Mouse (Mus musculus): ENCODE measurements around the gene Esrrg. TPM values are rescaled to one million over a fixed set of nuclear protein-coding genes. Genes with fewer than 3 reads are reported as not detected.

Esrrg gene
- polyA plus RNA-seq, 1 experiment = not detected

- Histone ChIP-seq H3K4me3 (replicated peaks) (no peak overlapping the region), H3K36me3 (ENCODE audit: control insufficient read depth) (no peaks in the 10 kb centered on the region), H3K27me3 (ENCODE audit: control insufficient read depth) (no peaks in the 10 kb centered on the region), H3K4me1 (ENCODE audit: control insufficient read depth) (no peaks in the 10 kb centered on the region), H3K9me3 (ENCODE audit: control insufficient read depth, low read length) (peaks cover 24% of the 10 kb centered on the region)
- TF ChIP-seq TAL1 (IDR thresholded peaks at IDR 0.05; ENCODE audit: low read length) (no peak), GATA1 (IDR thresholded peaks at IDR 0.05; ENCODE audit: low read length) (no peak)
These were observed 187.0 kb downstream of the Esrrg start for GRCm38 (mm10) chr1:187795551-187795950.

- no peaks in the 10 kb centered on the region for H3K36me3 ChIP-seq (ENCODE audit: control insufficient read depth)
- peaks cover 18% of the 10 kb centered on the region for H3K9me3 ChIP-seq (ENCODE audit: control insufficient read depth, low read length)
- H3K4me1 ChIP-seq (ENCODE audit: control insufficient read depth) = no peaks in the 10 kb centered on the region
- TF ChIP-seq GATA1 (IDR thresholded peaks at IDR 0.05; ENCODE audit: low read length) = no peak
- TF ChIP-seq TAL1 (IDR thresholded peaks at IDR 0.05; ENCODE audit: low read length) = no peak
- H3K4me3 ChIP-seq (replicated peaks) = no peak overlapping the region
- H3K27me3 ChIP-seq (ENCODE audit: control insufficient read depth) = no peaks in the 10 kb centered on the region
These were observed 190.7 kb downstream of the Esrrg start for GRCm38 (mm10) chr1:187799300-187799699.

- TF ChIP-seq TAL1 (IDR thresholded peaks at IDR 0.05; ENCODE audit: low read length) (no peak), GATA1 (IDR thresholded peaks at IDR 0.05; ENCODE audit: low read length) (no peak)
- Histone ChIP-seq H3K4me3 (replicated peaks) (no peak overlapping the region), H3K36me3 (ENCODE audit: control insufficient read depth) (no peaks in the 10 kb centered on the region), H3K4me1 (ENCODE audit: control insufficient read depth) (no peaks in the 10 kb centered on the region), H3K27me3 (ENCODE audit: control insufficient read depth) (no peaks in the 10 kb centered on the region), H3K9me3 (ENCODE audit: control insufficient read depth, low read length) (peaks cover 15% of the 10 kb centered on the region)
These were observed 192.2 kb downstream of the Esrrg start for GRCm38 (mm10) chr1:187800761-187801160.

GRCm38 (mm10) chr1:187803566-187803965 lies 195.0 kb downstream of the Esrrg start:
- Histone ChIP-seq H3K27me3 (ENCODE audit: control insufficient read depth) (no peaks in the 10 kb centered on the region), H3K9me3 (ENCODE audit: control insufficient read depth, low read length) (peaks cover 14% of the 10 kb centered on the region), H3K36me3 (ENCODE audit: control insufficient read depth) (no peaks in the 10 kb centered on the region), H3K4me1 (ENCODE audit: control insufficient read depth) (no peaks in the 10 kb centered on the region), H3K4me3 (replicated peaks) (no peak overlapping the region)
- TF ChIP-seq GATA1 (IDR thresholded peaks at IDR 0.05; ENCODE audit: low read length) (no peak), TAL1 (IDR thresholded peaks at IDR 0.05; ENCODE audit: low read length) (no peak)

- no peak for TF ChIP-seq TAL1 (IDR thresholded peaks at IDR 0.05; ENCODE audit: low read length)
- no peak for TF ChIP-seq GATA1 (IDR thresholded peaks at IDR 0.05; ENCODE audit: low read length)
- no peaks in the 10 kb centered on the region for H3K36me3 ChIP-seq (ENCODE audit: control insufficient read depth)
- no peaks in the 10 kb centered on the region for H3K4me1 ChIP-seq (ENCODE audit: control insufficient read depth)
- no peaks in the 10 kb centered on the region for H3K27me3 ChIP-seq (ENCODE audit: control insufficient read depth)
- peaks cover 14% of the 10 kb centered on the region for H3K9me3 ChIP-seq (ENCODE audit: control insufficient read depth, low read length)
- H3K4me3 ChIP-seq (replicated peaks) = no peak overlapping the region
These were observed 195.4 kb downstream of the Esrrg start for GRCm38 (mm10) chr1:187803997-187804396.

GRCm38 (mm10) chr1:187805001-187805400 lies 196.4 kb downstream of the Esrrg start:
- no peak overlapping the region for H3K4me3 ChIP-seq (replicated peaks)
- H3K9me3 ChIP-seq (ENCODE audit: control insufficient read depth, low read length) = peaks cover 10% of the 10 kb centered on the region; the same call in 1 of the 2 replicates
- H3K4me1 ChIP-seq (ENCODE audit: control insufficient read depth) = no peaks in the 10 kb centered on the region
- no peaks in the 10 kb centered on the region for H3K36me3 ChIP-seq (ENCODE audit: control insufficient read depth)
- H3K27me3 ChIP-seq (ENCODE audit: control insufficient read depth) = no peaks in the 10 kb centered on the region
- TF ChIP-seq TAL1 (IDR thresholded peaks at IDR 0.05; ENCODE audit: low read length) (no peak), GATA1 (IDR thresholded peaks at IDR 0.05; ENCODE audit: low read length) (no peak)

GRCm38 (mm10) chr1:187807477-187808390 lies 199.1 kb downstream of the Esrrg start:
- H3K27me3 ChIP-seq (ENCODE audit: control insufficient read depth) = no peaks in the 10 kb centered on the region
- no peak overlapping the region for H3K4me3 ChIP-seq (replicated peaks)
- H3K4me1 ChIP-seq (ENCODE audit: control insufficient read depth) = no peaks in the 10 kb centered on the region
- H3K36me3 ChIP-seq (ENCODE audit: control insufficient read depth) = no peaks in the 10 kb centered on the region
- TF ChIP-seq GATA1 (IDR thresholded peaks at IDR 0.05; ENCODE audit: low read length) = no peak
- TF ChIP-seq TAL1 (IDR thresholded peaks at IDR 0.05; ENCODE audit: low read length) = no peak
- H3K9me3 ChIP-seq (ENCODE audit: control insufficient read depth, low read length) = no peaks in the 10 kb centered on the region

GRCm38 (mm10) chr1:187808391-187808922 lies 199.9 kb downstream of the Esrrg start:
- TF ChIP-seq TAL1 (IDR thresholded peaks at IDR 0.05; ENCODE audit: low read length) = no peak
- TF ChIP-seq GATA1 (IDR thresholded peaks at IDR 0.05; ENCODE audit: low read length) = no peak
- no peaks in the 10 kb centered on the region for H3K4me1 ChIP-seq (ENCODE audit: control insufficient read depth)
- no peaks in the 10 kb centered on the region for H3K36me3 ChIP-seq (ENCODE audit: control insufficient read depth)
- H3K27me3 ChIP-seq (ENCODE audit: control insufficient read depth) = no peaks in the 10 kb centered on the region
- no peak overlapping the region for H3K4me3 ChIP-seq (replicated peaks)
- H3K9me3 ChIP-seq (ENCODE audit: control insufficient read depth, low read length) = no peaks in the 10 kb centered on the region

- Histone ChIP-seq H3K9me3 (ENCODE audit: control insufficient read depth, low read length) (no peaks in the 10 kb centered on the region), H3K27me3 (ENCODE audit: control insufficient read depth) (no peaks in the 10 kb centered on the region), H3K36me3 (ENCODE audit: control insufficient read depth) (no peaks in the 10 kb centered on the region), H3K4me3 (replicated peaks) (no peak overlapping the region), H3K4me1 (ENCODE audit: control insufficient read depth) (no peaks in the 10 kb centered on the region)
- TF ChIP-seq GATA1 (IDR thresholded peaks at IDR 0.05; ENCODE audit: low read length) (no peak), TAL1 (IDR thresholded peaks at IDR 0.05; ENCODE audit: low read length) (no peak)
These were observed 201.0 kb downstream of the Esrrg start for GRCm38 (mm10) chr1:187809546-187809945.
